Mouse (Mus musculus) ES-E14 (cell line): ENCODE data around the gene Ppp1r16b. TPM values are rescaled to one million over a fixed set of nuclear protein-coding genes. Genes with fewer than 3 reads are reported as not detected.
"Not testable (repeated sequence)": the region's sequence is repeated elsewhere in the genome, so short reads cannot be mapped to it uniquely, and the experiment has no call there.

Experiments used
- DNase-seq: peaks from one replicate; pipeline ENCODE4 v3.0.0-alpha.2; 2013; ENCODE audit warnings: low read depth, low spot score
- H3K27ac ChIP-seq: 2 replicates; pipeline ENCODE4 v1.5.1; 2012; ENCODE audit warnings: low read depth, mild to moderate bottlenecking, low read length, moderate library complexity, mixed read lengths; ENCODE audit not compliant: poor library complexity, insufficient read depth, severe bottlenecking
- H3K36me3 ChIP-seq: 2 replicates; pipeline ENCODE4 v1.6.1; 2012; ENCODE audit warnings: mild to moderate bottlenecking, low read length, moderate library complexity, mixed read lengths; ENCODE audit not compliant: control insufficient read depth, poor library complexity, insufficient read depth, severe bottlenecking
- H3K4me1 ChIP-seq, 2 experiments: fragments of 150-350 bp in 1 of 2; sonication (generic) in 1 of 2; 2 replicates each; pipeline ENCODE4 v1.6.1; 2012; ENCODE audit warnings: low read length in 2 of 2, mild to moderate bottlenecking in 1 of 2, mixed read lengths in 1 of 2; ENCODE audit not compliant: control insufficient read depth in 2 of 2, insufficient read depth in 2 of 2, poor library complexity in 1 of 2
- H3K4me3 ChIP-seq, 2 experiments: fragments of 150-350 bp in 1 of 2; sonication (generic) in 1 of 2; 2 replicates each; pipeline ENCODE4 v1.5.1; 2012; ENCODE audit warnings: low read length in 2 of 2, low read depth in 1 of 2, mild to moderate bottlenecking in 1 of 2, mixed read lengths in 1 of 2; ENCODE audit not compliant: insufficient read depth in 1 of 2, poor library complexity in 1 of 2, severe bottlenecking in 1 of 2
- H3K9ac ChIP-seq: 2 replicates; pipeline ENCODE4 v1.6.1; 2012; ENCODE audit warnings: low read depth, mild to moderate bottlenecking, low read length, mixed read lengths; ENCODE audit not compliant: poor library complexity, insufficient read depth, severe bottlenecking
- H3K9me3 ChIP-seq: fragments of 150-350 bp; sonication (generic); 2 replicates; pipeline ENCODE4 v1.6.1; 2012; ENCODE audit warnings: low read depth, mild to moderate bottlenecking, low read length; ENCODE audit not compliant: control insufficient read depth, insufficient read depth
- CHD2 ChIP-seq: IDR thresholded peaks from 2 replicates; pipeline ENCODE4 v1.6.1; 2014; ENCODE audit warnings: mild to moderate bottlenecking, low read depth, low read length, inconsistent platforms
- HCFC1 ChIP-seq: IDR thresholded peaks from 2 replicates; pipeline ENCODE4 v1.6.1; 2012; ENCODE audit warnings: low read length, inconsistent platforms, borderline replicate concordance; ENCODE audit not compliant: insufficient read depth
- MAFK ChIP-seq: IDR thresholded peaks from 2 replicates; pipeline ENCODE4 v1.6.1; 2014; ENCODE audit warnings: mild to moderate bottlenecking, low read depth, low read length, inconsistent platforms; ENCODE audit not compliant: insufficient read depth
- ZC3H11A ChIP-seq: IDR thresholded peaks from 2 replicates; pipeline ENCODE4 v1.6.1; 2012; ENCODE audit warnings: low read depth, mild to moderate bottlenecking, inconsistent platforms, low read length, borderline replicate concordance
- ZNF384 ChIP-seq: IDR thresholded peaks from 2 replicates; pipeline ENCODE4 v1.6.1; 2012; ENCODE audit warnings: low read depth, low read length, inconsistent platforms
- in situ Hi-C, 2 experiments: fragments of 600-800 bp; cut with MboI; formaldehyde crosslinking; loops; one replicate each; pipeline ENCODE4 v1.15.1; 2025; ENCODE audit warnings: low sequenced_read_pairs in 2 of 2, inconsistent platforms in 1 of 2; ENCODE audit not compliant: unreplicated experiment in 2 of 2
- total RNA-seq: library from RNA; depleted of rRNA; stranded (reverse); fragments of 300-350 nt; gene quantifications from 2 replicates; pipeline ENCODE4 v1.2.3, GENCODE M21; 2012

Ppp1r16b gene
- total RNA-seq, 1 experiment = 1.2 TPM

DNA sequence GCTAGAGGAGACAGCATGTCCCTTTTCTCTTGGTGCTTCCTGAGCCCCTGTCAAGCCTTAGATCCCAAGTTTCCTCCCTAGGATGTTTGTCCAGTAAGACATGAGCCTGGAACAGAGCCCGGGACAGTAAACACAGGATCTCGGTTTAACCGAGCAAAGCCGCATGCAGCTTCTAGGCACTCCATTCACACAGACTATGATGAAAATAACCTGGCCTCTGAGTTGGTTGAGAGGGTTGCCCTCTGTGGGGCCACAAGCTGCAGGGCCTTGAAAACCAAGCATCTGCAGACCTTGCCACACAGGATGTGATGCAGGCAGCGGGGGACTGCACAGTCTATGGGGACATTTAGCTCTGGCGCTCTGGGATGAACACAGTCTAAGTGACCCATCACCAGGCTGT lies 68.7 kb downstream of the Ppp1r16b start:
- DNase-seq = no peak
- Histone ChIP-seq H3K9ac (no peak overlapping the region), H3K4me3 (no peak overlapping the region), H3K27ac (no peak overlapping the region), H3K36me3 (no peaks in the 10 kb centered on the region), H3K4me1 (no peaks in the 10 kb centered on the region), H3K9me3 (no peaks in the 10 kb centered on the region)
- in situ Hi-C loops = no loop called here
- TF ChIP-seq ZC3H11A (no peak), CHD2 (no peak), HCFC1 (no peak), MAFK (no peak), ZNF384 (no peak)

DNA sequence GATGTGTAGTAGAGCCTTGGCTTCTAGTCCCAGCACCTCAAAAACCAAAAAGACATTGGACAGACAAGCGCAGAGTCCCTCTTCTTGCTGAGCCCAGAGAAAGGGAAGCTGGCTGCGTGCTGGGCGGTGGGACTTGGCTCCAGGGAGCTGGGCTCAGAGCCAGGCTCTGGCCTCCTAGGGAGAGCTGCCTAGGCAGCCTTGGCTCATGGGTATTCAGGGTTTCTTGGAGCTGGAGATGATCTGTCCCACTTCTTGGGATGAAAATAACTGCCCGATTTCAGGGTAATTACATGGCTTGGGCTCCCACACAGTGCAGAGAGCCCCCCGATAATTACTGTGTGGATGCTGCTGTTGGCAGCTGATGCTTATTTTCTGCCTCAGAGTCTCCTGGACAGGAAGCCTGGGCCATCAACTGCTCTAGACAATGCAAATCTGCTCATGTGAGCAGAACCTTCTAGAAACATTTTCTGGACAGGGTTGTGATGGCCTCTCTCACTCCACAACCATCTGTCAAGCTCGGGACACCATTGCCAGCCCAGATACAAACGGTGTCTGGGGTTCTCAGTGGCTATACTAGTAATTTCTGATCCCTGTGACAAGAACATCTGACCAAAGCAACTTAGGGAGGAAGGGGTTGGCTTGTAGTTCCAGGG lies 69.4 kb downstream of the Ppp1r16b start:
- H3K9ac ChIP-seq = no peak overlapping the region
- no peak for TF ChIP-seq ZNF384
- no peak for DNase-seq
- in situ Hi-C loops = no loop called here
- no peaks in the 10 kb centered on the region for H3K4me1 ChIP-seq
- no peaks in the 10 kb centered on the region for H3K9me3 ChIP-seq
- no peak overlapping the region for H3K4me3 ChIP-seq
- no peaks in the 10 kb centered on the region for H3K36me3 ChIP-seq
- H3K27ac ChIP-seq = no peak overlapping the region

DNA sequence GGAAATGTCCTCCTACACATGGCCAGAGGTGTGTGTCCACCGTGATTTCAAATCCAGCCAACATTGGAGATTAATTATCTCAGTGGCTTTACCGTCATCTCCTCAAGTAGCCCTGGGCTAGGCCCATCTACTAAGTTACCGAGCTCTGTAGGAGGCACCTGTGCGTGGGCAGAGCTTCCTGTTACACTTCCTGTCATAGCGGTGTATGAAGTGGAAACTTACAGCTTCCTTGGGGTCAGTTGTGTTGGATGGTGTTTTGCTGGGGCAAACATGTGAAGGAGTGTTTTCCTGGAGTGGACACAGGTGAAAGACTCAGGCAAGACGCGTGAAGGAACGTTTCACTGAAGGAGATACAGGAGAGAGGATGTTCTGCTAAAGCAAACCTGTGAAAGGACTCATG lies 70.1 kb downstream of the Ppp1r16b start:
- H3K9ac ChIP-seq = no peak overlapping the region
- H3K9me3 ChIP-seq = no peaks in the 10 kb centered on the region
- H3K36me3 ChIP-seq = no peaks in the 10 kb centered on the region
- no peaks in the 10 kb centered on the region for H3K4me1 ChIP-seq
- in situ Hi-C loops = no loop called here
- DNase-seq = no peak
- no peak overlapping the region for H3K4me3 ChIP-seq
- no peak overlapping the region for H3K27ac ChIP-seq
- TF ChIP-seq ZC3H11A = no peak

DNA sequence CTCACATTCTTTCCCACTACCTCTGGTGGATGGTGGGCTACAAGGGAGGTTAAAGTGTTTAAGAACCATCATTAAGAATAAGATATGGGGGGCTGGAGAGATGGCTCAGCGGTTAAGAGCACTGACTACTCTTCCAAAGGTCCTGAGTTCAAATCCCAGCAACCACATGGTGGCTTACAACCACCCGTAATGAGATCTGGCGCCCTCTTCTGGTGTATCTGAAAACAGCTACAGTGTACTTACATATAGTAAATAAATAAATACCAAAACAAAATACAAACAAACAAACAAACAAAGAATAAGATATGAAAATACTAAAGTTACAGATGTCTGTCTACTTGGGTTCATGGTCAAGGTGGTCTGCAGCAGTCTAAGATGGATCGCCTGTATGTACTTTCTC lies 71.0 kb downstream of the Ppp1r16b start:
- H3K36me3 ChIP-seq, DNase-seq, in situ Hi-C loops, H3K9ac ChIP-seq, H3K4me1 ChIP-seq, H3K4me3 ChIP-seq, H3K9me3 ChIP-seq, H3K27ac ChIP-seq: not testable (repeated sequence)

DNA sequence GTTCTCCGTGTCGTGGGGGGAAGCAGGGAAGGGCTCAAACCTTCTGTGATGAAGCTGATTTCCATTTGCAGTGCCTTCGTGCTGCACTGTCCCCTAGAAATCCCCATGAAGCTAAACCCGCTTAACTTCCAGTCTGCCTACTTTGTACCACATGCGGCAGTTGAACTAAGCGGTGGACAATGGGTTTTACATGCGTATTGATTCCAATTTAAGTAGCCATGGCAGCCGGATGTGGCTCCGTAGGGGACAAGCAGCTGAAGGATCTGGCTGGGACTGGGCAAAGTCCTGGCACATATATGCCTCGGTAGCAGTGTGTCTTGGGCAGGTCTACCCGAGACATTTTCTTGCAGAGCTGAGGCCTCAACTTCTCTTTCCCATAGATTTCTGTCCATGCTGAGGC lies 73.4 kb downstream of the Ppp1r16b start:
- H3K4me1 ChIP-seq = no peaks in the 10 kb centered on the region
- H3K9me3 ChIP-seq = no peaks in the 10 kb centered on the region
- H3K27ac ChIP-seq = no peak overlapping the region
- H3K4me3 ChIP-seq = no peak overlapping the region
- H3K9ac ChIP-seq = no peak overlapping the region
- TF ChIP-seq HCFC1 = no peak
- TF ChIP-seq MAFK = no peak
- TF ChIP-seq ZNF384 = no peak
- TF ChIP-seq ZC3H11A = no peak
- no peak for TF ChIP-seq CHD2
- H3K36me3 ChIP-seq = no peaks in the 10 kb centered on the region
- no peak for DNase-seq
- in situ Hi-C loops = no loop called here
